Mouse (Mus musculus) heart, embryonic 16.5 days (tissue): Measurements from ENCODE around the gene Hmgb1. TPM values are rescaled to one million over a fixed set of nuclear protein-coding genes. Genes with fewer than 3 reads are reported as not detected.

Source experiments
- polyA plus RNA-seq: library from polyadenylated mRNA; unstranded; fragments of >200 nt; fragmentation: Nextera tagmentation; extraction: Ambion mirVana; gene quantifications from 2 replicates; pipeline ENCODE4 v1.2.1, GENCODE M21; 2015

Gene Hmgb1
- polyA plus RNA-seq, 1 experiment from 2014 or later: 757 TPM

Other genes starting within 250 kb of the Hmgb1 start
- gene Gm42791, start 189.3 kb downstream of the Hmgb1 start, polyA plus RNA-seq: 1.4 TPM in 1 of 2 replicates, not detected in the other
- 28.0 and 29.2 TPM in 2 replicates for gene Uspl1, start 139 bp downstream of the Hmgb1 start, polyA plus RNA-seq
- gene Alox5ap, start 80.3 kb upstream of the Hmgb1 start, polyA plus RNA-seq: 9.0 and 11.9 TPM in 2 replicates
- 1.6 and 2.2 TPM in 2 replicates for gene Medag, start 227.3 kb upstream of the Hmgb1 start, polyA plus RNA-seq